Mouse (Mus musculus) urinary bladder, postnatal 10 days (tissue): ENCODE results near the gene Celf5.

Experiments used
- DNase-seq: peaks from one replicate; pipeline ENCODE4 v3.0.0; 2022; ENCODE audit warnings: low spot score

The Celf5 gene

DNA sequence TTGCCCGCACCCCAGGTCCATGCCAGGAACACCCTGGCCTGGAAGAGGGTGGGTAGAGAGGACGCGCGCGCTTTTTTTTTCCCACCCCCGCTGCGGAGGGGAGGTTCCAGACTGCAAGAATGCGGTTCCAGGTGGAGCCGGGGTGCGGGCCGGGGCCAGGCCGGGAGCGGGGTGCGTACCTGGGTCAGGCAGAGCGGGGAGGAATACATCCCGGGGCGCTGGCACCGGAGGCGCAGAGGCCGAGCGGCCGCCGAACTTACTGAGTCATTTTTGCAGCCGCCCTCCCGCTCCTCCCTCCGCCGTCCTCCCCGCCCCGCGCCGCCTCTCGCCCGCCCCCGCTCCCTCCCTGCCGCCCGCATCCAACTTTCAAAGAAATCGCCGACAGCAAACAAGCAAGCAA is 55.6 kb downstream of the Celf5 start:
- peak; percentile 40 for DNase-seq

- peak; percentile 10 for DNase-seq
Measured at GRCm38 (mm10) chr10:81426081-81426671, 56.3 kb downstream of the Celf5 start.

- DNase-seq: peak; percentile 8
Measured at GRCm38 (mm10) chr10:81425236-81425850, 57.2 kb downstream of the Celf5 start.

DNA sequence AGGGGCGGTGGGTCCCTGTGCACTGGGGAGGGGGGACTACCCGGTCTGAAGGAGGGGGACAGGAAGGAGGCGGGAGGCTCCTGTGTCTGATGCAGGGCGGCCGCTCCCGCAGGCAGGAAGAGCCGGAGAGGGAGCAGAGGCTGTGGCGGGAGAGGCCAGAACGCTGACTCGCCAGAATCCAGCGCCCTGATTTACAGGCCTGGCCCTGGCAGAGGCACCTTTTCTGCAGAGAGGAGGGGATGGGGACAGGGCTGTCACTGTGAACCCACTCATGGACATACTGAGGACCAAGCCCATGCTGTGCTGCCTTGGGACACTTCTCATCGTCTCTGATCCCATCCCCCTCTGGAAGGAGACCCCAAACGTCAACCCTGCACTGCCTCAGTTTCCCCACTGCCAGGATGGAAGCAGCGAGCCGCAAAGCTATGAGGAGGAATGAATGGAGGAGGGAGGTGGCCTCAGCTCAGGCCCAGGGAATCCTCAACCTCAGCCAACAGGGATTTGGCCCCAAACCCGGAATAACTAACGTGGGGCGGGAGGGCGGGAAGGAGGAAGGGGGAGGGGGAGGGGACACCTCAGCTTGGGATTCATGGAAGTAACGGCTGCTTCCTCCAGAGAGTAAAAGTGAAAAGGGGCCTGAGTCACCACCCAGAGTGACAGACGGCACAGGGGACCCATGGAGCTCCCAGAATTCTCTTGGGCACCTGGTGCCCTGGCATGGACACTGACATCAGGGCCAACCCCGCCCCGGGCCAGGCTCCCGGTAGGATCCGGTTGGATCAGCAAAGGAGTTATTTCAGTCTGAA is 58.1 kb downstream of the Celf5 start:
- DNase-seq: peak; percentile 10

DNA sequence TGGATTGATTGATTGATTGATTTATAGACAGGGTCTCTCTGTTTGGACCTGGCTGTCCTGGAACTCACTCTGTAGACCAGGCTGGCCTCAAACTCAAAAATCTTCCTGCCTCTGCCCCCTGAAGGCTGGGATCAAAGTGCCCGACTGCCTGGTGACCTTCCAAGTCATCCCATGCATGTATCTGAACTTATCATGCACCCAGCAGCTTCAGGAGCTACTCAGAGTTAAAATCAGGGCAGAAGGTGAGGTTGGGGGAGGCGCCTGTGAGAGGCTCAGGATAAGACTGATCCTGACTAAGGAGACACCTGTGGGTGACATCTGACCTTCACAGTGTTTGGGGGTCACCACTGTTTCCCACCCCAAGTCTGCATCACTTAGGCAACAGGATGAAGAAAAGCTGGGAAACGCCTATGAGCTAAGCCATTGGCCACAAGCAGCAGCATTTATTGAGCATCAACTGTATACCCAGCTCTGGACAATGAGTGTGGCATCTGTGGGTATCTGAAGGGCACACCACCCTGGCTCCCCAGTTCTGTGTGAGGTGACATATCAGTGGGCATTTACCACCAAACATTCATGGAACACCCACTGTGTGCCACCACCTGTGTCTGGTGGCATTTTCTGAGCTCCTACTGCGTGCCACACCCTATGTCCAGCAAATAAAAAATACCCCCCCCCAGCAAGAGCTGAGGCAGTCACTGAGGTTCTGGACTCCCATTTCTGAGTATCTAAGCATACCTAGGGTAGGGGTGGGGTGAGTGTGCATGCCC is 58.8 kb downstream of the Celf5 start:
- no peak for DNase-seq

- DNase-seq: no peak
Measured at GRCm38 (mm10) chr10:81422661-81423217, 59.8 kb downstream of the Celf5 start.

- peak; percentile 8 for DNase-seq
Measured at GRCm38 (mm10) chr10:81422191-81422590, 60.3 kb downstream of the Celf5 start.

DNA sequence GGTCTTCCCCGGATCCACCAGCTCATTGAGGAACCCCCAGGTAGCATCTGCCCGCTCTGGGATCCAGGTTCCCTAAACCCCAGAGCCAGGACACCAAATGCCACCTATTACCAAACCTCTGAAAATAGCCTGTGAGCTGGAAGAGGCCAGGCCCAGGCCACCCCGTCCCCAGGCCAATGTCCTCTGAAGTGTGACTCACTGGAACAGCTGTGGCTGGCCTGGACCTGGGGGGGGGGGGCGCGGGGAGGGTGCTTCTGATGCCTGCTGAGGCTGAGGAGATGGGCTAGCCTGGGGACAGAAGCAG is 60.8 kb downstream of the Celf5 start:
- DNase-seq: no peak

GRCm38 (mm10) chr10:81421041-81421796 is 61.3 kb downstream of the Celf5 start:
- DNase-seq: no peak

- DNase-seq: peak; percentile 9
Measured at GRCm38 (mm10) chr10:81420191-81420767, 62.2 kb downstream of the Celf5 start.

GRCm38 (mm10) chr10:81419111-81419928 is 63.2 kb downstream of the Celf5 start:
- peak; percentile 6 for DNase-seq

- peak; percentile 5 for DNase-seq
Measured at GRCm38 (mm10) chr10:81418216-81419070, 64.1 kb downstream of the Celf5 start.

DNA sequence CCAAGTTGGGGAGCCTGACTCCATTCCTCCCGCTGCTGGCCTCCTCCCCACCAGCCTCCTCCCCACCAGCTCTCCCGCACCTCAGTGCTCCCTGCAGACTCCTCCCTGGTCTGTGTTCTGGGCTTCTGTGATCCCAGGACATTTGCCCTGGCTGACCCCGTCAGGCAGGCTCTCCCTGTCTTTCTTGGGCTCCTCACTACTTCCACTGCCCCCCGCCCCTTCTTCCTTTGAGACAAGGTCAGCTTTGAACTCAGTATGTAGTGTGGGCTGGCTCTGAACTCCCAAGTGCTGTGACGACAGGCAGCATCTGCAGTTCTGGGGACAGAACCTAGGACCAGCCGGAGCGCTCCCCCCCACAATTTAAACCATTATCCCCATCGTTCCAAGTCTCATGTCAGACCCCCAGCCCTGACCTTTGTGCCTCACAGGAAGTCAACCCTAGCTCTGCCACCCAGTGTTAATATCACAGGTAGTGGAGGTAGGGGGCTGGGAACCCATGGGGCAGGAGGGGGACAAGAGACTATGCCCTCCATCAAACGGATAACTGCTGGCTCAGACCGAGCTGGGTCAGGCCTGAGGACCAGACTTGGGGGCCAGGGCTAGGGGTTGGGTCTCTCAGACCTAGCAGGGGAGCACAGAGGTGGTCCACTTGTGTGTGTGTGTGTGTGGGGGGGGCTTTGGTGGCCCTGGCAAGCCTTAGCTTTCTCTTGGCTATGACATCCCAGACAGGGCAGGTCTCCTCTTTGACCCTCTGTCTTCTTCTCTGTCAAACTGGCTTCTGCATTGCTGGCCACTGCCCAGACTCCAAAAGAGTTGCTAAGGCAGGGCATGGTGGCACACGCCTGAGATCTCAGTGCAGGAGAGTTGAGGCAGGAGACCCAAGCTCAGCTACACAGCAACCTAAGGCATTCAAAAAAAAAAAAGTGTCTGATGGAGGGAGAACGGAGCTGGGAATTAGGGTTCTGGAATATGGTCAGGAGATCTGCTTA is 65.0 kb downstream of the Celf5 start:
- no peak for DNase-seq

DNA sequence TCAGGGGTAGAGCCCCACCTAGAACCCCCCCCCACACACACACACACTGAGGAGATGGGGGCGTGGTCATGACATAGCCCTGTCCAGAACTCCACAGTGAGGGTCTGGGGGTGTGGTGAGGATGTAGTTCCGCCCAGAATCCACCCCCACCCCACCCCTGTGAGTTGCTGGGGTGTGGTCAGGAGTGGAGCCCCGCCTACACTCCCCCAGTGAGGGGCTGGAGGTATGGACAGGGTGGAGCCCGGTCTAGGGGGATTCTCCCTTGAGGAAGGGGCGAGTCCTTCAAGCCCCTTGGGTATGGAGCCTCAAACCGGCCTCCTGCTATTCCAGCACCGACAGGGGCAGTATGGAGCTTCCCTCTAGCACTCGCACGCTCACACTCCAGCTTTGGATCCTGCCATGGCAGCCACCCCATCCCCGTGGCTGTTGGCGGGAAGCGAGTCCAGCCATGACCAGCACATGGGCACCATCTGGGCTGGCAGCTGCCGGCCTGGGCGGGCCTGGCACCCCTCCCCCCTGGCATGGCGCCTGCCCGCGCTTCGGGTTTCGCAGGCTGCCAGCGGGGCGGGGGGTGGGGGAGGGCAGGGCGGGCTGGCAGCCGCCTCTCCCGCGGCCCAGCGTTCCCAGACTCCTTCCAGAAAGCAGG is 65.8 kb downstream of the Celf5 start:
- DNase-seq: no peak

GRCm38 (mm10) chr10:81415549-81416310 is 66.8 kb downstream of the Celf5 start:
- DNase-seq: no peak

- DNase-seq: no peak
Measured at GRCm38 (mm10) chr10:81415146-81415545, 67.4 kb downstream of the Celf5 start.

DNA sequence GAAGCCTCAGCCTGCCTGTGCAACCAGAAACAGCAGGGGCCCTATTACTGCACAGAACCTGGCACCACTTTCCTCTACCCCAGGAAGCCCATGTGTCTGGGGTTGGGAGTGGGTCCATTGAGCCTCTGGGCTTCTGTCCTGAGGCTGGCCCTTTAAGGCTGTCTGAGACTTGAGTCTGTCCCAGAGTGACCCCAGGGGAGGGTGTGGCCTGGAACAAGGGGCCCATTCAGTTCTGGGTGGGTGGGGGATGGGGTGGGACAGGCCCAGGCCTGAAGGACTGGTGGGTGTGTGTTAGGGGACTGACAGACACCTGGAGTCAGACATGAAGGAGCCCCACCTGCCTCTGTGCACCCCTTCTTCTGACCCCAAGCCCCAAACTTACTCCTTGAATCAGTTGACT is 67.8 kb downstream of the Celf5 start:
- no peak for DNase-seq
